Mouse (Mus musculus): ENCODE results near the gene Spata45. TPM values are rescaled to one million over a fixed set of nuclear protein-coding genes. Genes with fewer than 3 reads are reported as not detected.

The Spata45 gene
- total and polyA plus RNA-seq, 3 experiments = 0.76 TPM; not detected in 2

DNA sequence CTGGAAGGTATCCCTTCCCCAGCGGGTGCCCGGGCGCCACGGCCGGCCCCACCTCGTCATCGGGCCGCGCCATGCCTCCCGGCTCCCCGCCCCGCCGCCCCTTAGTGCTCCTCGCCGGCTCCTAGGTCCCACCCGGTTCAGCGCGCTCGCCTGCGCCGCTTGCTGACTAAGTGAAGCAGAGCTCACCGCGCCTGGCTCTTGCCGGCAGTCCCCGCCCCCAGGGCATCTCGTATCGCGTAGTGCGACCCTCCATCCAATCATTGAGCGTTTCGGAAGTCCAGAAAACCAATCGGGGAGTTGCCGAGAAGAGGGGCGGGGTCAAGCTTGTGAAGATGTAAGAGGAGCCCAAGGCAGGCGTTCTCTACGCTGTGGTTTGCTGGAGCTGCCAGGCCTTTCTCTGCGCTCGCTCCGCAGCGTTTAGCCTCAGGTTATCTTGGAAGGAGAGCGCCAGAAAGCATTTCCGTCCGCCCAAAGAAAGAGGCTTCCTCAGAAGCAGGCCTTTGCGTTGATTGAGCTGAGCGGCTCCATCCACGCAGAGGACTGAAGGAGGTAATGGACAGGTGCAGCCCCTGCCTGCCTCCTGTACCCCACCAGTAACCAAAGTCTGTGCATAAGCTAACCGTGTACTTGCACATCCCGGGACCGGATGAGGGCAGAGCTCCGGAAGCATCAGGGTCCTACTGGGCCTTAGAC lies 10.3 kb upstream of the Spata45 start, which contains the start of gene Flvcr1:
Gene Flvcr1 (minus strand): TSS at position 138 of the 693 bp plus-strand sequence.
- in situ Hi-C loops (cut with MboI; ENCODE audit: low pct_ligation_motif_present, low pct_unique_long_range_greater_than_20kb, low sequenced_read_pairs) (no loop called here), dilution Hi-C loops (cut with MboI; ENCODE audit: extremely low pct_ligation_motif_present, extremely low pct_unique_long_range_greater_than_20kb, low sequenced_read_pairs) (no loop called here)
- peak; percentile 100 for DNase-seq (ENCODE audit: extremely low read depth)
- Histone ChIP-seq H3K27me3 (replicated peaks) (no peaks in the 10 kb centered on the region), H3K9ac (ENCODE audit: insufficient read depth, low read depth) (peak within 1 kb of the TSS; percentile 81), H3K79me2 (replicated peaks; ENCODE audit: control insufficient read depth, extremely low read depth, insufficient read depth, poor library complexity, severe bottlenecking) (peaks cover 17% of the 10 kb centered on the region), H3K36me3 (replicated peaks in 1 of 2; ENCODE audit: control insufficient read depth in 1 of 2, insufficient read depth in 1 of 2, low read length in 1 of 2) (peaks cover 7 to 9% of the 10 kb centered on the region in 2 experiments), H3K4me2 (ENCODE audit: insufficient read depth, low read depth, poor library complexity, severe bottlenecking) (peak within 1 kb of the TSS; percentile 62), H3K27ac (ENCODE audit: insufficient read depth, low read depth) (peak within 1 kb of the TSS; percentile 81), H3K9me3 (replicated peaks; ENCODE audit: low read length) (no peaks in the 10 kb centered on the region), H3K4me1 (ENCODE audit: control insufficient read depth in 1 of 2, insufficient read depth in 2 of 2) (peaks cover 2 to 20% of the 10 kb centered on the region in 2 experiments; a peak in 3 of 4 replicates), H3K4me3 (replicated peaks in 1 of 3; ENCODE audit: low read depth in 2 of 3, low read length in 2 of 3, poor library complexity in 1 of 3) (peak within 1 kb of the TSS; percentile 70 to 99 (median 87))
- TF ChIP-seq MXI1 (IDR thresholded peaks at IDR 0.05; ENCODE audit: low read depth, low read length) = peak; percentile 80
- no peak for TF ChIP-seq MYC (IDR thresholded peaks at IDR 0.05; ENCODE audit: low read depth, low read length)
- peak; percentile 99 for TF ChIP-seq POLR2A (IDR thresholded peaks at IDR 0.05; ENCODE audit: low read depth, low read length)
- peak; percentile 82; the same call in 1 of the 2 replicates for TF ChIP-seq POLR2AphosphoS2 (IDR thresholded peaks at IDR 0.05; ENCODE audit: low read depth, low read length)
- TF ChIP-seq ETS1 (conservative IDR thresholded peaks at IDR 0.05; ENCODE audit: low read depth, low read length) = peak; percentile 50
- TF ChIP-seq E2F4 (IDR thresholded peaks at IDR 0.05; ENCODE audit: insufficient replicate concordance, low read depth, low read length) = no peak
- TF ChIP-seq MAFK (IDR thresholded peaks at IDR 0.05; ENCODE audit: insufficient replicate concordance, low read length) = peak; percentile 29; the same call in 1 of the 2 replicates
- no peak; the same call in 1 of the 2 replicates for TF ChIP-seq MAZ (IDR thresholded peaks at IDR 0.05; ENCODE audit: low read depth, low read length)
- peak; percentile 48; the same call in 1 of the 2 replicates for TF ChIP-seq MAX (IDR thresholded peaks at IDR 0.05; ENCODE audit: low read length)
- peak; percentile 67 for TF ChIP-seq ELF1 (IDR thresholded peaks at IDR 0.05; ENCODE audit: low read depth, low read length)
- no peak; the same call in 1 of the 2 replicates for TF ChIP-seq IRF4 (IDR thresholded peaks at IDR 0.05; ENCODE audit: low read depth, low read length)
- TF ChIP-seq JUN (IDR thresholded peaks at IDR 0.05; ENCODE audit: insufficient read depth, low read depth, low read length) = no peak
- peak in 1 of 2 experiments; percentile 30; a peak in 2 of 4 replicates for TF ChIP-seq CTCF (conservative IDR thresholded peaks at IDR 0.05 in 1 of 2, IDR thresholded peaks at IDR 0.05 in 1 of 2; ENCODE audit: low read depth in 2 of 2, low read length in 2 of 2)
- TF ChIP-seq HCFC1 (IDR thresholded peaks at IDR 0.05; ENCODE audit: low read depth, low read length) = peak; percentile 60; the same call in 1 of the 2 replicates
- TF ChIP-seq NRF1 (IDR thresholded peaks at IDR 0.05; ENCODE audit: low read depth, low read length) = peak; percentile 64
- peak; percentile 57; the same call in 1 of the 2 replicates for TF ChIP-seq RCOR1 (conservative IDR thresholded peaks at IDR 0.05; ENCODE audit: low read depth, low read length)
- TF ChIP-seq SMC3 (IDR thresholded peaks at IDR 0.05; ENCODE audit: low read depth, low read length) = no peak; the same call in 1 of the 2 replicates
- 0 out of 2 replicates have a peak, but pooled peaks have one; percentile 38 for TF ChIP-seq BHLHE40 (IDR thresholded peaks at IDR 0.05; ENCODE audit: low read depth, low read length)
- peak; percentile 98 for TF ChIP-seq TCF12 (IDR thresholded peaks at IDR 0.05; ENCODE audit: low read depth, low read length)
- TF ChIP-seq ZKSCAN1 (IDR thresholded peaks at IDR 0.05; ENCODE audit: borderline replicate concordance, low read depth, low read length) = no peak
- peak; percentile 93; the same call in 1 of the 2 replicates for TF ChIP-seq UBTF (IDR thresholded peaks at IDR 0.05; ENCODE audit: low read depth, low read length)
- TF ChIP-seq USF1 (IDR thresholded peaks at IDR 0.05; ENCODE audit: low read depth, low read length) = no peak
- TF ChIP-seq NELFE (IDR thresholded peaks at IDR 0.05; ENCODE audit: low read depth, low read length) = peak; percentile 97
- peak; percentile 50; the same call in 1 of the 2 replicates for TF ChIP-seq SIN3A (IDR thresholded peaks at IDR 0.05; ENCODE audit: low read length)
- TF ChIP-seq CHD1 (IDR thresholded peaks at IDR 0.05; ENCODE audit: low read depth, low read length) = peak; percentile 33; the same call in 1 of the 2 replicates
- TF ChIP-seq TBP (conservative IDR thresholded peaks at IDR 0.05; ENCODE audit: low read depth, low read length) = peak; percentile 94; the same call in 1 of the 2 replicates
- no peak for TF ChIP-seq GABPA (IDR thresholded peaks at IDR 0.05; ENCODE audit: insufficient replicate concordance, low read depth, low read length)
- no peak for TF ChIP-seq USF2 (conservative IDR thresholded peaks at IDR 0.05; ENCODE audit: low read depth, low read length)
- peak; percentile 31; the same call in 1 of the 2 replicates for TF ChIP-seq MEF2A (IDR thresholded peaks at IDR 0.05; ENCODE audit: borderline replicate concordance, low read depth, low read length)
- TF ChIP-seq PAX5 (IDR thresholded peaks at IDR 0.05; ENCODE audit: low read length) = no peak
- no peak for TF ChIP-seq ZC3H11A (IDR thresholded peaks at IDR 0.05; ENCODE audit: low read depth, low read length)
- no peak for TF ChIP-seq JUND (conservative IDR thresholded peaks at IDR 0.05; ENCODE audit: low read depth, low read length)
- TF ChIP-seq CHD2 (IDR thresholded peaks at IDR 0.05; ENCODE audit: low read length) = peak; percentile 80
- TF ChIP-seq RAD21 (IDR thresholded peaks at IDR 0.05; ENCODE audit: low read depth, low read length) = no peak
- peak; percentile 51; the same call in 1 of the 2 replicates for TF ChIP-seq KAT2A (IDR thresholded peaks at IDR 0.05; ENCODE audit: insufficient replicate concordance, low read length)
- peak; percentile 98 for TF ChIP-seq ZMIZ1 (IDR thresholded peaks at IDR 0.05; ENCODE audit: low read depth, low read length)
- no peak for TF ChIP-seq ZNF384 (IDR thresholded peaks at IDR 0.05; ENCODE audit: low read depth, low read length)
- TF ChIP-seq EP300 (IDR thresholded peaks at IDR 0.05; ENCODE audit: low read length) = 0 out of 2 replicates have a peak, but pooled peaks have one; percentile 21
